Mouse (Mus musculus) cerebellum, adult 2 months (tissue): ENCODE measurements around the gene Spaca5. TPM values are rescaled to one million over a fixed set of nuclear protein-coding genes. Genes with fewer than 3 reads are reported as not detected.

Source experiments
- DNase-seq, 2 experiments: peaks; one replicate each; pipeline ENCODE4 v3.0.0; 2021
- H3K27ac ChIP-seq: fragments of 200-500 bp; 2 replicates; pipeline ENCODE4 v1.5.1; 2012; ENCODE audit warnings: low read length, control low read depth, inconsistent platforms; ENCODE audit not compliant: insufficient read depth
- H3K27me3 ChIP-seq: fragments of 200-500 bp; 2 replicates; pipeline ENCODE4 v1.6.1; 2012; ENCODE audit warnings: inconsistent platforms, mild to moderate bottlenecking, low read length, moderate library complexity; ENCODE audit not compliant: control insufficient read depth, insufficient read depth
- H3K4me1 ChIP-seq: fragments of 200-500 bp; 2 replicates; pipeline ENCODE4 v1.6.1; 2011; ENCODE audit warnings: low read length; ENCODE audit not compliant: control insufficient read depth, insufficient read depth
- H3K4me3 ChIP-seq: fragments of 200-500 bp; replicated peaks from 2 replicates; pipeline ENCODE3; 2011; ENCODE audit warnings: mild to moderate bottlenecking, low read depth, low read length, control low read depth; ENCODE audit not compliant: insufficient read depth
- CTCF ChIP-seq: fragments of 200-500 bp; IDR thresholded peaks from 2 replicates; pipeline ENCODE4 v1.5.1; 2011; ENCODE audit warnings: low read depth, mild to moderate bottlenecking, control low read depth, low read length, moderate library complexity, borderline replicate concordance; ENCODE audit not compliant: insufficient read depth
- POLR2A ChIP-seq: fragments of 200-500 bp; IDR thresholded peaks from 2 replicates; pipeline ENCODE4 v1.6.1; 2011; ENCODE audit warnings: low read length, control low read depth, borderline replicate concordance; ENCODE audit not compliant: insufficient read depth
- WGBS: fragments of 180-500 bp; shearing (Covaris S2); methylation state at CpG from one replicate; pipeline ENCODE4 v1.1.7; 2018; 5-methylcytosine and 5-hydroxymethylcytosine counted together
- polyA plus RNA-seq: library from polyadenylated mRNA; depleted of rRNA; stranded (reverse); fragments of >200 nt; gene quantifications from 2 replicates; pipeline ENCODE4 v1.2.3, GENCODE M21; 2012; rRNA removed

Gene Spaca5
- polyA plus RNA-seq, 1 experiment, result not detected

DNA sequence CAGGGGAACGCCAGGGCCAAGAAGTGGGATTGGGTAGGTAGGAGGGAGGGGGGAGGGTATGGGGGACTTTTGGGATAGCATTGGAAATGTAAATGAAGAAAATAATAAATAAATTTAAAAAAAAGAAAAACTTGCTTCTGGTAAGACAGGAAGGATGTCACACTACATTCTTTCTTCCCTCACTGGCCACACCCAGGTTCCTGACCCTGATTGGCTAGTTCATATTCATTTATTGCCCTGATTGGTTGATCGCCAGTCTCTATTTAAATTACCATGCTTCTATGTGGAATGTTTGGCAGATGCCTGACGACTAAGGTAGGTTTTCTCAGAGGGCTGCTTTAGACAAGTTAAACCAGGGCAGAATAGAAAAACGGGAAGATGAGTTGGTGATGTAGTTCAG is 47.3 kb downstream of the Spaca5 start, which contains the start of gene Ssxa1:
Ssxa1 (plus strand) TSS at position 301 of the 400 bp plus-strand sequence.
- no peak for DNase-seq
- Histone ChIP-seq H3K27ac (no peak within 1 kb of the TSS), H3K27me3 (no peaks in the 10 kb centered on the region), H3K4me3 (no peak within 1 kb of the TSS), H3K4me1 (no peaks in the 10 kb centered on the region)
- 85% methylated on average over 4 of the region's 4 CpGs for WGBS
- TF ChIP-seq CTCF, result no peak
- TF ChIP-seq POLR2A, result no peak

Other genes starting within 250 kb of the Spaca5 start
- 1.1 and 1.9 TPM in 2 replicates for gene Timp1, start 198.2 kb upstream of the Spaca5 start, polyA plus RNA-seq
- 164 and 171 TPM in 2 replicates for gene Syn1, start 147.4 kb upstream of the Spaca5 start, polyA plus RNA-seq
- gene Cfp, start 136.9 kb upstream of the Spaca5 start, polyA plus RNA-seq, result 31.1 and 32.5 TPM in 2 replicates
- gene Elk1, start 117.8 kb upstream of the Spaca5 start, polyA plus RNA-seq, result 35.5 and 42.0 TPM in 2 replicates
- 14.9 and 16.7 TPM in 2 replicates for gene Uxt, start 106.4 kb upstream of the Spaca5 start, polyA plus RNA-seq
- gene Zfp182, start 6.1 kb upstream of the Spaca5 start, polyA plus RNA-seq, result 9.3 and 9.6 TPM in 2 replicates
- gene Zfp300, start 21.1 kb downstream of the Spaca5 start, polyA plus RNA-seq, result 2.3 and 3.0 TPM in 2 replicates
- not detected in 2 replicates for gene Ssxa1, start 47.4 kb downstream of the Spaca5 start, polyA plus RNA-seq
- not detected in 2 replicates for gene Gm21876, start 107.2 kb downstream of the Spaca5 start, polyA plus RNA-seq